Mouse (Mus musculus) bone marrow macrophage, adult 2 months (primary cell): ENCODE data around the gene Rasgrp2.

Source experiments
- CTCF ChIP-seq: IDR thresholded peaks from 2 replicates; pipeline ENCODE4 v1.5.1; 2012; ENCODE audit warnings: low read depth, mild to moderate bottlenecking, low read length, moderate library complexity
- POLR2A ChIP-seq: IDR thresholded peaks from 2 replicates; pipeline ENCODE4 v1.6.1; 2012; ENCODE audit warnings: mild to moderate bottlenecking, low read depth, low read length, borderline replicate concordance

DNA sequence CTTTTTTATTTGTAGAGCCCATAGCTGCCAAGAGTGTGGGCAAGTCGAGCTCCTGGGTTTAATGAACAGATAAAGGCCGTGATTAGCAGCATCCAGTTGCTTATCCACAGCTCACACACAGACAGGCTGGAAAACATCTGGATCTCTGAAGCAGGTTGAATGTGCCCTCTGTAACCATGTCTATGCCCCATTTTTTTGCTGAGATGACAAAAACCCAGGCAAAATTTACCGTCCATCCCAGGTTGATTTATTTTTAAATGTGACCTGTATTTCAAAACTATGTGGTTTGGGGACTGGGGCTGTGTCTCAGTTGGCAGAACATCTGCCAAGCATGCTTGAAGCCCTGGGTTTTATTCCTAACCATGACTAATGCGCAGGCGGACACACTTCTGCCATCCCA is 10.0 kb downstream of the Rasgrp2 start:
- TF ChIP-seq CTCF: no peak
- no peak for TF ChIP-seq POLR2A
